Mouse (Mus musculus) neural tube, embryonic 13.5 days (tissue): ENCODE data around the gene Ankrd23. TPM values are rescaled to one million over a fixed set of nuclear protein-coding genes. Genes with fewer than 3 reads are reported as not detected.

Source experiments
- microRNA-seq: library from miRNA; unstranded; fragments of <30 nt; microRNA quantifications from one replicate; pipeline ENCODE4, GENCODE M21; 2016
- polyA plus RNA-seq: library from polyadenylated mRNA; unstranded; fragments of >200 nt; fragmentation: Nextera tagmentation; extraction: Ambion mirVana; gene quantifications from 2 replicates; pipeline ENCODE4 v1.2.1, GENCODE M21; 2015

Ankrd23 gene
- polyA plus RNA-seq, 1 experiment from 2014 or later = 19.2 TPM

Small RNAs within 50 kb of the gene (microRNA-seq; reads per million reads assigned to microRNA genes)
- not detected for gene Gm47280

Other genes starting within 250 kb of the Ankrd23 start
- gene Arid5a, start 229.2 kb downstream of the Ankrd23 start, polyA plus RNA-seq = 4.4 and 5.0 TPM in 2 replicates
- gene Kansl3, start 167.7 kb downstream of the Ankrd23 start, polyA plus RNA-seq = 34.8 and 36.3 TPM in 2 replicates
- 2.5 and 2.7 TPM in 2 replicates for gene Fer1l5, start 164.6 kb downstream of the Ankrd23 start, polyA plus RNA-seq
- 73.1 and 74.6 TPM in 2 replicates for gene Lman2l, start 91.6 kb downstream of the Ankrd23 start, polyA plus RNA-seq
- 9.3 and 10.3 TPM in 2 replicates for gene Cnnm4, start 65.3 kb downstream of the Ankrd23 start, polyA plus RNA-seq
- 3.4 and 4.2 TPM in 2 replicates for gene Cnnm3, start 25.0 kb downstream of the Ankrd23 start, polyA plus RNA-seq
- gene Gm42417, start 2.5 kb upstream of the Ankrd23 start, polyA plus RNA-seq = 0.32 and 1.9 TPM in 2 replicates
- gene Ankrd39, start 10.6 kb upstream of the Ankrd23 start, polyA plus RNA-seq = 23.8 and 26.2 TPM in 2 replicates
- 23.4 and 25.2 TPM in 2 replicates for gene Sema4c, start 21.5 kb upstream of the Ankrd23 start, polyA plus RNA-seq
- gene Fam178b, start 146.3 kb upstream of the Ankrd23 start, polyA plus RNA-seq = 0.24 TPM in 1 of 2 replicates, not detected in the other
- gene Cox5b, start 154.6 kb upstream of the Ankrd23 start, polyA plus RNA-seq = 697 and 709 TPM in 2 replicates
- 0.36 and 0.66 TPM in 2 replicates for gene 4933424G06Rik, start 173.3 kb upstream of the Ankrd23 start, polyA plus RNA-seq
- 120 and 126 TPM in 2 replicates for gene Actr1b, start 177.5 kb upstream of the Ankrd23 start, polyA plus RNA-seq
- 0.63 and 0.87 TPM in 2 replicates for gene Zap70, start 224.9 kb upstream of the Ankrd23 start, polyA plus RNA-seq